Mouse (Mus musculus): ENCODE measurements around the gene 1700122O11Rik. TPM values are rescaled to one million over a fixed set of nuclear protein-coding genes. Genes with fewer than 3 reads are reported as not detected.
A peak's percentile ranks its signal among the peaks of the same experiment; 100 is the strongest.

Gene 1700122O11Rik
- total RNA-seq, 2 experiments from 2014 or later, result not detected

GRCm38 (mm10) chr17:47988811-47989210 lies 49.3 kb downstream of the 1700122O11Rik start:
- intact Hi-C loops (cut with DNase I), result no loop called here
- peak; percentile 43 to 50 for DNase-seq

GRCm38 (mm10) chr17:47988074-47988473 lies 50.0 kb downstream of the 1700122O11Rik start:
- intact Hi-C loops (cut with DNase I), result no loop called here
- DNase-seq, result no peak

Other genes with a start within 250 kb of the 1700122O11Rik start
- gene Mdfi, start 203.6 kb downstream of the 1700122O11Rik start, total RNA-seq (2021), result under 1 TPM; 0.36 to 0.96 TPM
- gene Foxp4, start 113.6 kb downstream of the 1700122O11Rik start, total RNA-seq (2021), result 1 to 10 TPM; 6.1 to 7.0 TPM
- gene 1700067P10Rik, start 51.0 kb upstream of the 1700122O11Rik start, total RNA-seq (2021), result not detected
- not detected for gene 9830107B12Rik, start 108.0 kb upstream of the 1700122O11Rik start, total RNA-seq (2021)
- not detected for gene A530064D06Rik, start 129.0 kb upstream of the 1700122O11Rik start, total RNA-seq (2021)
- not detected for gene Trem1, start 194.5 kb upstream of the 1700122O11Rik start, total RNA-seq (2021)
- not detected for gene Trem3, start 209.5 kb upstream of the 1700122O11Rik start, total RNA-seq (2021)
- gene Treml4, start 226.0 kb upstream of the 1700122O11Rik start, total RNA-seq (2021), result not detected